Mouse (Mus musculus): Measurements from ENCODE around the gene Mplkip. TPM values are rescaled to one million over a fixed set of nuclear protein-coding genes. Genes with fewer than 3 reads are reported as not detected.

Mplkip gene
- polyA plus RNA-seq, 1 experiment from 2014 or later: 46.8 TPM

DNA sequence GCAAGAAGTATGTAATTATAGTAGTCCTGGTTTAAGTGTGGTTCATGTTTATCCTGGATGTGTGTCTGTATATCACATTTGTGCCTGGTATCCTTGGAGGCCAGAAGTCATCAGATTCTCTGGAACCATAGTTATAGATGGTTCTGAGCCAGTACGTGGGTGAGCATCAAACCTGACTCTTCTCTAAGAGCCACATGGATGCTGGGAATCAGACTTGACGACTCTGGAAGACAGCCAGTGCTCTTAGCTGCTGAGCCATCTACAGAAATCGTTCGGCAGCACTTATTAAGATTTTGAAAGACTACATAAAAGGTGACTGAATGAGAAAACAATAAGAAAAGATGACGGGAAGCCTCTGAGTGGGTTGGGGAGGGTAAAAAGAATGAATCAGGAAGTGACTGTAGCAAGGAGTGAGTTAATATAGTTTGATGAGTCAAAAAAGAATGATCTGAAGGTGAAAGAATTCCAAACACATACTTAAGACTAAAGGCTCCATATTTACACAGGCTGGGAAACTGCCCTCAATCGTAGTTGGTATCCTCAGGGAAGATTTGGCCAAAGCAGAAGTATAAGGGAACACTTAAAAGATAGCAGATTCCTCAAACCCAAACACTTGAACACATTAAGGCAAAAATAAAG is 10.3 kb downstream of the Mplkip start:
- Histone ChIP-seq H3K27ac (no peak overlapping the region), H3K4me2 (replicated peaks) (no peak overlapping the region), H3K9me3 (no peaks in the 10 kb centered on the region), H3K4me1 (no peaks in the 10 kb centered on the region), H3K4me3 (no peak overlapping the region), H3K36me3 (0 out of 2 replicates have a peak, but pooled peaks cover 3% of the 10 kb centered on the region), H3K9ac (no peak overlapping the region), H3K27me3 (no peaks in the 10 kb centered on the region)
- ATAC-seq (ENCODE audit: low FRiP score, low read depth): no peak
- WGBS: 80% methylated on average over 6 of the region's 6 CpGs

DNA sequence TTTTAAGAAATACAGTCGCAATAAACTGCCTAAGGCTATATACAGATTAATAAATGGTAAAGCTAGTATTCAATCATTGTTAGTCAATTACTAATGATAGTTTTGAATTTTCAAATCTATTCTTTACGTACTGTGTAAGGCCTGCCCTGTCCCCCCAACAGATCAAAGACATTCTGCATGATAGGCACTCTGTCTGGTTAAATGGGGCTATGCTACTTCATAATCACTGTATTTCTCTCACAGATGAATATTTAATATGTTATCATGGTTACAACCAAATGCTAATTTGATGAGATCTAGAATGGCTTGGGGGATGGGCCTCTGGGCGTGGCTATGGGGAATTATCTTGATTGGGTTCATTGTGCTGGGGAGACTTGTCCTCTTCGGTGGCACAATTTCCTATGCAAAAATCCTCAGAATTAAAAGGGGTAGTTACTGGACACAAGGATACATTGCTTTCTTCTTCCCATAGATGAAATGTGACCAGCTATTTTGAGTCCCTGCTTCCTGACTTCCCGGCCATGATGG is 13.9 kb downstream of the Mplkip start:
- Histone ChIP-seq H3K36me3 (no peaks in the 10 kb centered on the region), H3K9ac (no peak overlapping the region), H3K4me3 (no peak overlapping the region), H3K27ac (no peak overlapping the region), H3K4me1 (no peaks in the 10 kb centered on the region), H3K4me2 (replicated peaks) (no peak overlapping the region), H3K27me3 (no peaks in the 10 kb centered on the region), H3K9me3 (no peaks in the 10 kb centered on the region)
- WGBS: 89% methylated on average over 5 of the region's 5 CpGs
- no peak for ATAC-seq (ENCODE audit: low FRiP score, low read depth)

- H3K4me1 ChIP-seq: no peaks in the 10 kb centered on the region
- H3K9ac ChIP-seq: no peak overlapping the region
- no peak overlapping the region for H3K27ac ChIP-seq
- no peak overlapping the region for H3K4me3 ChIP-seq
- 81% methylated on average over 1 of the region's 1 CpGs for WGBS
- no peak overlapping the region for H3K4me2 ChIP-seq (replicated peaks)
- ATAC-seq (ENCODE audit: low FRiP score, low read depth): no peak
- H3K9me3 ChIP-seq: no peaks in the 10 kb centered on the region
- peaks cover 27% of the 10 kb centered on the region for H3K36me3 ChIP-seq
- H3K27me3 ChIP-seq: no peaks in the 10 kb centered on the region
Measured at GRCm38 (mm10) chr13:17717357-17717756, 22.4 kb downstream of the Mplkip start.

DNA sequence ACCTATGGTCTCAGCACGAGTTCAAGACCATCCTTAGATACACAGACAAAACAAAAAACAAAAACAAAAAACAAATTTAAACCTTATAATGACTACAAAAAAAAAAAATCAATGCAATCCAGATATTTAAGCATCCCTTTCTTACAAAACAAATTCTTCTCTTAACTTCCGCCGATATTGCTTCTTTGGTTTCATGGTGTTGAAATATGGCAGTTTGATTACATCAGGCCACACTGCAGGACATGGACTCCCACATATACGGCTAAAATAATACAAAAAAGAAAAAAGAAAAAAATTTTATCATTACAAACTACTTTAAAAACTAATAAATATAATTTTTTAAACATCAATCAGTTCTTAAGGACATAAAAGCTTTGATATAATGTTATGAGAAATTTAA is 32.9 kb downstream of the Mplkip start:
- H3K27me3 ChIP-seq: no peaks in the 10 kb centered on the region
- H3K9me3 ChIP-seq: no peaks in the 10 kb centered on the region
- WGBS: 92% methylated on average over 4 of the region's 4 CpGs
- no peak overlapping the region for H3K4me2 ChIP-seq (replicated peaks)
- peaks cover 9% of the 10 kb centered on the region; the same call in 1 of the 2 replicates for H3K36me3 ChIP-seq
- H3K4me1 ChIP-seq: no peaks in the 10 kb centered on the region
- no peak overlapping the region for H3K9ac ChIP-seq
- no peak overlapping the region for H3K27ac ChIP-seq
- ATAC-seq (ENCODE audit: low FRiP score, low read depth): no peak
- no peak overlapping the region for H3K4me3 ChIP-seq

DNA sequence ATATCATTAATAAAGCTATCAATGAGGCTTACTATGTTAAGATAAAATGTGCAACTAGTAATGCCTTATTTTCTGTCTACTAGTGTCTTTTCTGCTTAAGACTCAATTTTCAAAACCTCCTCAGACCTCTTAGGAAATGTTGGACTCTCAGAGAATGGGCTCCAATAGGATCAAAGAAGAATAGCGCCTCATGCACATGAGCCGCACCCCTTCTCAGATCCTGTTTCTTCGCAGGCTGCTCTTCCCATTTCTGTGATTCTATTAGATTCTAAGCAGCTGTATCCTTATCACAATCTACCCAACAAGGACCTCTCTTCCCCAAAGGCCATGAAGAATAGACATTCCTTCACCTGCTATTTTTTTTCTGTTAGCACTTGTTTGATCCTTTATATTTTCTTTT is 33.8 kb downstream of the Mplkip start:
- 90% methylated on average over 3 of the region's 3 CpGs for WGBS
- Histone ChIP-seq H3K36me3 (peaks cover 9% of the 10 kb centered on the region; the same call in 1 of the 2 replicates), H3K4me1 (no peaks in the 10 kb centered on the region), H3K9ac (no peak overlapping the region), H3K4me3 (no peak overlapping the region), H3K4me2 (replicated peaks) (no peak overlapping the region), H3K27me3 (no peaks in the 10 kb centered on the region), H3K9me3 (no peaks in the 10 kb centered on the region), H3K27ac (no peak overlapping the region)
- ATAC-seq (ENCODE audit: low FRiP score, low read depth): no peak

MicroRNAs within 50 kb of the gene (microRNA counts, 519-probe panel; counts per million panel counts)
- not detected for microRNA mmu-miR-466i

Small RNAs within 50 kb of the gene (microRNA-seq; reads per million reads assigned to microRNA genes)
- not detected for gene Mir466i

Other genes with a start within 250 kb of the Mplkip start
- gene Sugct, start 361 bp downstream of the Mplkip start, polyA plus RNA-seq (2015; fragmentation: Nextera tagmentation; extraction: Ambion mirVana): 6.1 and 6.8 TPM in 2 replicates
- gene Cdk13, start 109.9 kb downstream of the Mplkip start, polyA plus RNA-seq (2015; fragmentation: Nextera tagmentation; extraction: Ambion mirVana): 18.1 and 19.7 TPM in 2 replicates
- 107 and 114 TPM in 2 replicates for gene Rala, start 249.0 kb downstream of the Mplkip start, polyA plus RNA-seq (2015; fragmentation: Nextera tagmentation; extraction: Ambion mirVana)

Measured in limb, embryonic 13.5 days (tissue).